Comparison of ENCODE assay signal across 8 mouse cellular contexts in the genomic region with DNA sequence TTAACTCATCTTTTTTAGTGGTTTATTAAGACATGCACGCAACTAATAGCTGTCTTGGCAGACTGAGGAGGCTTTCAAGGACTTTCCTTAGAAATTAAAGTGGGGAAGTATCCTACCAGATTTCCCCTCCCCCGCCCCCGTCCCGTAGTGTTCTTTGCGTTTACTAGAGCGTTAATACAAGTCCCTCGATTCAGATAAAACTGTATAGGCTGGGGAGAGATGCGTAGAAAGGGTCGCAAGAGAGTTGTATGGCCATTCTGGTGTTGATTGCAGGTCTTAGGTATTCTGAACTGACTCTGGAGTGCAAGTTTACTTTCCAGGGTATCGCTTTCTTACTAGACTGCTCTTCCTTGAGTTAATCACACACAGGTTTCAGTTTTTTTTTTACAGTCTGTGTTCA. TPM values are rescaled to one million over a fixed set of nuclear protein-coding genes. Genes with fewer than 3 reads are reported as not detected.
A peak's percentile ranks its signal among the peaks of the same experiment; 100 is the strongest.
DNase-seq lines count a peak whose midpoint lies in the region; ATAC-seq lines count a peak whose summit lies in the region.

No protein-coding gene starts in this region.

- H3K27me3 ChIP-seq in liver, embryonic 11.5 days (replicated peaks; ENCODE audit: control insufficient read depth, insufficient read depth, low read length): no peaks in the 10 kb centered on the region
- no peaks in the 10 kb centered on the region for H3K27me3 ChIP-seq in embryonic facial prominence, embryonic 15.5 days
- no peaks in the 10 kb centered on the region for H3K27me3 ChIP-seq in intestine, embryonic 16.5 days (replicated peaks; ENCODE audit: control insufficient read depth, insufficient read depth, low read length)
- no peaks in the 10 kb centered on the region for H3K27me3 ChIP-seq in neural tube, embryonic 12.5 days (replicated peaks)

- H3K9ac ChIP-seq in liver, embryonic 11.5 days (ENCODE audit: low read depth, low read length): no peak overlapping the region; the same call in 1 of the 2 replicates
- H3K9ac ChIP-seq in embryonic facial prominence, embryonic 15.5 days: peak overlapping the region; percentile 92
- peak overlapping the region; percentile 99 for H3K9ac ChIP-seq in intestine, embryonic 16.5 days (ENCODE audit: low read depth, low read length)
- peak overlapping the region; percentile 97 for H3K9ac ChIP-seq in neural tube, embryonic 12.5 days

- ATAC-seq in liver, embryonic 11.5 days (replicated peaks; ENCODE audit: low FRiP score): no peak
- no peak for ATAC-seq in embryonic facial prominence, embryonic 15.5 days (ENCODE audit: insufficient number of reproducible peaks, low FRiP score, low TSS enrichment, low read depth)
- no peak for ATAC-seq in intestine, embryonic 16.5 days
- ATAC-seq in neural tube, embryonic 12.5 days (ENCODE audit: low FRiP score, low read depth): no peak

- no peak overlapping the region for H3K27ac ChIP-seq in liver, embryonic 11.5 days (ENCODE audit: low read depth, low read length)
- peak overlapping the region; percentile 99; the same call in 1 of the 2 replicates for H3K27ac ChIP-seq in embryonic facial prominence, embryonic 15.5 days (replicated peaks)
- no peak overlapping the region for H3K27ac ChIP-seq in intestine, embryonic 16.5 days (ENCODE audit: low read length)
- no peak overlapping the region for H3K27ac ChIP-seq in neural tube, embryonic 12.5 days

- peaks cover 16% of the 10 kb centered on the region for H3K36me3 ChIP-seq in liver, embryonic 11.5 days (ENCODE audit: control insufficient read depth, insufficient read depth, low read length)
- H3K36me3 ChIP-seq in embryonic facial prominence, embryonic 15.5 days: peaks cover 37% of the 10 kb centered on the region
- H3K36me3 ChIP-seq in intestine, embryonic 16.5 days (ENCODE audit: control insufficient read depth, insufficient read depth, low read length): peaks cover 11% of the 10 kb centered on the region; the same call in 1 of the 2 replicates
- H3K36me3 ChIP-seq in neural tube, embryonic 12.5 days: peaks cover 36% of the 10 kb centered on the region

- H3K4me2 ChIP-seq in liver, embryonic 11.5 days: peak overlapping the region; percentile 97
- peak overlapping the region; percentile 73 for H3K4me2 ChIP-seq in embryonic facial prominence, embryonic 15.5 days (replicated peaks)
- peak overlapping the region; percentile 87 for H3K4me2 ChIP-seq in intestine, embryonic 16.5 days (ENCODE audit: low read depth, low read length)
- H3K4me2 ChIP-seq in neural tube, embryonic 12.5 days (replicated peaks): peak overlapping the region; percentile 68

- peak overlapping the region; percentile 94 for H3K4me3 ChIP-seq in liver, embryonic 11.5 days (ENCODE audit: low read depth, low read length)
- peak overlapping the region; percentile 96 for H3K4me3 ChIP-seq in embryonic facial prominence, embryonic 15.5 days (replicated peaks)
- peak overlapping the region; percentile 97 for H3K4me3 ChIP-seq in intestine, embryonic 16.5 days (ENCODE audit: low read length)
- H3K4me3 ChIP-seq in neural tube, embryonic 12.5 days: peak overlapping the region; percentile 98

- H3K9me3 ChIP-seq in liver, embryonic 11.5 days (ENCODE audit: control insufficient read depth, low read length): no peaks in the 10 kb centered on the region
- no peaks in the 10 kb centered on the region for H3K9me3 ChIP-seq in embryonic facial prominence, embryonic 15.5 days (replicated peaks)
- no peaks in the 10 kb centered on the region for H3K9me3 ChIP-seq in intestine, embryonic 16.5 days (ENCODE audit: control insufficient read depth, low read length)
- H3K9me3 ChIP-seq in neural tube, embryonic 12.5 days: no peaks in the 10 kb centered on the region; the same call in 1 of the 2 replicates

- 30% methylated on average over 10 of the region's 10 CpGs for WGBS in liver, embryonic 11.5 days
- 19% methylated on average over 10 of the region's 10 CpGs for WGBS in embryonic facial prominence, embryonic 15.5 days
- 21% methylated on average over 10 of the region's 10 CpGs for WGBS in intestine, embryonic 16.5 days
- WGBS in neural tube, embryonic 12.5 days: 26% methylated on average over 10 of the region's 10 CpGs

- peaks cover 10% of the 10 kb centered on the region for H3K4me1 ChIP-seq in liver, embryonic 11.5 days (replicated peaks; ENCODE audit: control insufficient read depth, insufficient read depth, low read length)
- H3K4me1 ChIP-seq in embryonic facial prominence, embryonic 15.5 days: peaks cover 9% of the 10 kb centered on the region
- peaks cover 4% of the 10 kb centered on the region for H3K4me1 ChIP-seq in intestine, embryonic 16.5 days (ENCODE audit: control insufficient read depth, insufficient read depth, low read length)
- H3K4me1 ChIP-seq in neural tube, embryonic 12.5 days: peaks cover 10% of the 10 kb centered on the region

- no peak for DNase-seq in liver, embryonic 11.5 days (ENCODE audit: low spot score)
- DNase-seq in liver: no peak
- no peak for DNase-seq in urinary bladder, postnatal 10 days (ENCODE audit: low spot score)
- DNase-seq in adrenal gland, adult (ENCODE audit: inconsistent age in 2 of 2, low spot score in 1 of 2): no peak
- DNase-seq in frontal cortex, postnatal 10 days (ENCODE audit: low spot score in 2 of 2): no peak

RNA-seq across cellular contexts. Expression of a gene that starts 1.2 kb away (rescaled TPM):
- 0.36 TPM in 1 of 2 replicates, not detected in the other for polyA plus RNA-seq in liver, embryonic 11.5 days (2014; fragmentation: Nextera tagmentation; extraction: Ambion mirVana)
- polyA plus RNA-seq in embryonic facial prominence, embryonic 15.5 days (2015; fragmentation: Nextera tagmentation; extraction: Ambion mirVana): 0.99 TPM in 1 of 2 replicates, not detected in the other
- polyA plus RNA-seq in intestine, embryonic 16.5 days (2015; fragmentation: Nextera tagmentation; extraction: Ambion mirVana): 0.27 TPM in 1 of 2 replicates, not detected in the other
- 0.80 and 0.90 TPM in 2 replicates for polyA plus RNA-seq in neural tube, embryonic 12.5 days (2016; fragmentation: Nextera tagmentation; extraction: Ambion mirVana)

RNA-seq across cellular contexts. Expression of a gene that starts 1.5 kb away (rescaled TPM):
- 95.6 and 98.1 TPM in 2 replicates for polyA plus RNA-seq in liver, embryonic 11.5 days (2014; fragmentation: Nextera tagmentation; extraction: Ambion mirVana)
- 175 and 178 TPM in 2 replicates for polyA plus RNA-seq in embryonic facial prominence, embryonic 15.5 days (2015; fragmentation: Nextera tagmentation; extraction: Ambion mirVana)
- 132 and 140 TPM in 2 replicates for polyA plus RNA-seq in intestine, embryonic 16.5 days (2015; fragmentation: Nextera tagmentation; extraction: Ambion mirVana)
- 150 TPM in 2 replicates for polyA plus RNA-seq in neural tube, embryonic 12.5 days (2016; fragmentation: Nextera tagmentation; extraction: Ambion mirVana)

RNA-seq across cellular contexts. Expression of a gene that starts 9.3 kb away (rescaled TPM):
- 11.6 and 12.0 TPM in 2 replicates for polyA plus RNA-seq in liver, embryonic 11.5 days (2014; fragmentation: Nextera tagmentation; extraction: Ambion mirVana)
- polyA plus RNA-seq in embryonic facial prominence, embryonic 15.5 days (2015; fragmentation: Nextera tagmentation; extraction: Ambion mirVana): 21.8 and 23.5 TPM in 2 replicates
- 70.1 and 71.1 TPM in 2 replicates for polyA plus RNA-seq in intestine, embryonic 16.5 days (2015; fragmentation: Nextera tagmentation; extraction: Ambion mirVana)
- polyA plus RNA-seq in neural tube, embryonic 12.5 days (2016; fragmentation: Nextera tagmentation; extraction: Ambion mirVana): 3.1 and 5.1 TPM in 2 replicates

RNA-seq across cellular contexts. Expression of a gene that starts 21.7 kb away (rescaled TPM):
- 220 and 242 TPM in 2 replicates for polyA plus RNA-seq in liver, embryonic 11.5 days (2014; fragmentation: Nextera tagmentation; extraction: Ambion mirVana)
- polyA plus RNA-seq in embryonic facial prominence, embryonic 15.5 days (2015; fragmentation: Nextera tagmentation; extraction: Ambion mirVana): 113 and 115 TPM in 2 replicates
- polyA plus RNA-seq in intestine, embryonic 16.5 days (2015; fragmentation: Nextera tagmentation; extraction: Ambion mirVana): 110 and 122 TPM in 2 replicates
- 151 and 161 TPM in 2 replicates for polyA plus RNA-seq in neural tube, embryonic 12.5 days (2016; fragmentation: Nextera tagmentation; extraction: Ambion mirVana)

RNA-seq across cellular contexts. Expression of a gene that starts 40.1 kb away (rescaled TPM):
- polyA plus RNA-seq in liver, embryonic 11.5 days (2014; fragmentation: Nextera tagmentation; extraction: Ambion mirVana): 4.7 and 6.2 TPM in 2 replicates
- 12.2 and 12.5 TPM in 2 replicates for polyA plus RNA-seq in embryonic facial prominence, embryonic 15.5 days (2015; fragmentation: Nextera tagmentation; extraction: Ambion mirVana)
- 5.5 and 6.0 TPM in 2 replicates for polyA plus RNA-seq in intestine, embryonic 16.5 days (2015; fragmentation: Nextera tagmentation; extraction: Ambion mirVana)
- polyA plus RNA-seq in neural tube, embryonic 12.5 days (2016; fragmentation: Nextera tagmentation; extraction: Ambion mirVana): 24.2 and 27.3 TPM in 2 replicates
